Mouse (Mus musculus) liver, embryonic 14.5 days (tissue): Measurements from ENCODE around the gene Cdkl4.

ENCODE experiments used
- CTCF ChIP-seq: IDR thresholded peaks from 2 replicates; pipeline ENCODE4 v1.5.1; 2016; ENCODE audit warnings: antibody characterized with exemption, low read depth, control low read depth
- EP300 ChIP-seq: IDR thresholded peaks from 2 replicates; pipeline ENCODE4 v1.6.1; 2016; ENCODE audit warnings: antibody characterized with exemption, low read depth

- no peak for TF ChIP-seq CTCF
- TF ChIP-seq EP300: no peak
Observed at GRCm38 (mm10) chr17:80490166-80490565, 87.4 kb downstream of the Cdkl4 start.
